Mouse (Mus musculus): Measurements from ENCODE around the gene Rhbdd2. TPM values are rescaled to one million over a fixed set of nuclear protein-coding genes. Genes with fewer than 3 reads are reported as not detected.
A peak's percentile ranks its signal among the peaks of the same experiment; 100 is the strongest.
"Not testable (repeated sequence)": the region's sequence is repeated elsewhere in the genome, so short reads cannot be mapped to it uniquely, and the experiment has no call there.

Rhbdd2 gene
- total RNA-seq (2012; rRNA removed) = 15.7 and 16.7 TPM in 2 replicates

DNA sequence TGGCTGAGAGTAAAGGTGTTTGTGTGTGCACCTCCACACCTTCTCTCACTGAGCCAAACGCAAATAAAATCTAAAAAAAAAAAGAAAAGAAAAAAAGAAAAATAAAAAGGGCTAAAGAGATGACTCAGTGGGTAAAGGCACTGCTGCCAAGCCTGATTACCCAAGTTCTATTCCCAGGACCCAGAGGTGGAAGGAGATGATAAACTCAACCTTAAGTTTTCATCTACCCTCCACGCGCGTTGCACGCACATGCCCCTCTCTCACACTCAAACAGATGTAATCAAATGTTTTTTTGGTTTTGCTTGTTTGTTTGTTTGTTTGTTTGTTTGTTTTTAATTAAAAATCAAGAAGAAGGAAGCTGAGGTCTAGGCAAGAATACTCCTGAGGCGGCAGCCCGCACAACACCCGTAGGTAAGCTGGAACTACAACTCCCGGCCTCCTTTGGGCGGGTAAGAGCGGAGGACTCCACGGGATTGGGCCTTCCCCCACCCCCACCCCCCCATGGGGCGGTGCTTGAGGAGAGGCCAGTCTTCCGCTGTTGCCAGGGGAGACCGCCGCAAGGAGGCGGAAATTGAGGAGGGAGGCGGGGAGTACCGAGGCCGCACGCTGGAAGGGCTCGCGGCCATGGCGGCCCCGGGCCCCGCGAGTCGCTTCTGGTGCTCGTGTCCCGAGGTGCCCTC lies at the start of gene Rhbdd2:
Gene Rhbdd2, plus strand, starts transcription at position 502 of the 680 bp plus-strand sequence.
- in situ Hi-C loops (cut with MboI; ENCODE audit: low sequenced_read_pairs in 2 of 2, unreplicated experiment in 2 of 2) = no loop called here
- no peak for TF ChIP-seq ZNF384 (IDR thresholded peaks at IDR 0.05; ENCODE audit: low read depth, low read length)
- peak; percentile 96 for TF ChIP-seq HCFC1 (IDR thresholded peaks at IDR 0.05; ENCODE audit: borderline replicate concordance, insufficient read depth, low read length)
- TF ChIP-seq ZC3H11A (IDR thresholded peaks at IDR 0.05; ENCODE audit: borderline replicate concordance, low read depth, low read length) = no peak
- TF ChIP-seq CHD2 (IDR thresholded peaks at IDR 0.05; ENCODE audit: low read depth, low read length) = peak; percentile 50; the same call in 1 of the 2 replicates
- TF ChIP-seq MAFK (IDR thresholded peaks at IDR 0.05; ENCODE audit: insufficient read depth, low read depth, low read length) = no peak
- peaks cover 12% of the 10 kb centered on the region; the same call in 1 of the 2 replicates for H3K36me3 ChIP-seq (ENCODE audit: control insufficient read depth, insufficient read depth, low read length, poor library complexity, severe bottlenecking)
- peak; percentile 99 for DNase-seq (ENCODE audit: low read depth, low spot score)
- H3K9ac ChIP-seq (ENCODE audit: insufficient read depth, low read depth, low read length, poor library complexity, severe bottlenecking) = peak within 1 kb of the TSS; percentile 88
- H3K9me3 ChIP-seq (ENCODE audit: control insufficient read depth, insufficient read depth, low read depth, low read length) = no peaks in the 10 kb centered on the region
- peak within 1 kb of the TSS; percentile 62 for H3K27ac ChIP-seq (ENCODE audit: insufficient read depth, low read depth, low read length, poor library complexity, severe bottlenecking)
- peak within 1 kb of the TSS; percentile 85 for H3K4me3 ChIP-seq (ENCODE audit: insufficient read depth in 1 of 2, low read depth in 1 of 2, low read length in 2 of 2, poor library complexity in 1 of 2, severe bottlenecking in 1 of 2)
- H3K4me1 ChIP-seq (ENCODE audit: control insufficient read depth in 2 of 2, insufficient read depth in 2 of 2, low read length in 2 of 2, poor library complexity in 1 of 2) = peaks cover 5 to 13% of the 10 kb centered on the region in 2 experiments; a peak in 3 of 4 replicates

DNA sequence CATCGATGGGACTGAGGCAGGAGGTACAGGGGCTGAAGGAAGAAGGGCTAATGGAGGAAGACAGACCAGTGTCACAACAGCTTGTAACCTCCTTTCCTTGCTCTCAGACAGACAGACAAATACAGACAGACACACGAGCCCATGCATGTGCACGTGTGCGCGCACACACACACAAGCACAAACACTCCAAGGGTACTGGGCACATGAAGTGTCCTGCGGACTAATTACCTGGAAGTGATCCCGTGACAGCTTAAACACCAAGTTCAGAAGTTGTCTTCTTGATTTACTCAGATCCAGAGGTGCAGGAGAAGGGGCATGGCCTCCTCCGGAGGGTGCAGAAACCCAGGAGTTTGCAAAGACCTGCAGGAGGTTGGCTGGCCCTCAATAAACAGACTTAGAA lies 46.7 kb upstream of the Rhbdd2 start:
- Histone ChIP-seq H3K9me3 (ENCODE audit: control insufficient read depth, insufficient read depth, low read depth, low read length) (no peaks in the 10 kb centered on the region), H3K36me3 (ENCODE audit: control insufficient read depth, insufficient read depth, low read length, poor library complexity, severe bottlenecking) (no peaks in the 10 kb centered on the region), H3K27ac (ENCODE audit: insufficient read depth, low read depth, low read length, poor library complexity, severe bottlenecking) (no peak overlapping the region), H3K4me3 (ENCODE audit: insufficient read depth in 1 of 2, low read depth in 1 of 2, low read length in 2 of 2, poor library complexity in 1 of 2, severe bottlenecking in 1 of 2) (no peak overlapping the region), H3K9ac (ENCODE audit: insufficient read depth, low read depth, low read length, poor library complexity, severe bottlenecking) (no peak overlapping the region), H3K4me1 (ENCODE audit: control insufficient read depth in 2 of 2, insufficient read depth in 2 of 2, low read length in 2 of 2, poor library complexity in 1 of 2) (no peaks in the 10 kb centered on the region)
- no peak for TF ChIP-seq CHD2 (IDR thresholded peaks at IDR 0.05; ENCODE audit: low read depth, low read length)
- TF ChIP-seq MAFK (IDR thresholded peaks at IDR 0.05; ENCODE audit: insufficient read depth, low read depth, low read length) = no peak
- TF ChIP-seq ZNF384 (IDR thresholded peaks at IDR 0.05; ENCODE audit: low read depth, low read length) = no peak
- no peak for TF ChIP-seq ZC3H11A (IDR thresholded peaks at IDR 0.05; ENCODE audit: borderline replicate concordance, low read depth, low read length)
- no peak for TF ChIP-seq HCFC1 (IDR thresholded peaks at IDR 0.05; ENCODE audit: borderline replicate concordance, insufficient read depth, low read length)
- DNase-seq (ENCODE audit: low read depth, low spot score) = no peak
- in situ Hi-C loops (cut with MboI; ENCODE audit: low sequenced_read_pairs in 2 of 2, unreplicated experiment in 2 of 2) = no loop called here

- H3K4me3 ChIP-seq (ENCODE audit: insufficient read depth in 1 of 2, low read depth in 1 of 2, low read length in 2 of 2, poor library complexity in 1 of 2, severe bottlenecking in 1 of 2) = no peak overlapping the region
- H3K9ac ChIP-seq (ENCODE audit: insufficient read depth, low read depth, low read length, poor library complexity, severe bottlenecking) = no peak overlapping the region
- in situ Hi-C loops (cut with MboI; ENCODE audit: low sequenced_read_pairs in 2 of 2, unreplicated experiment in 2 of 2) = no loop called here
- no peaks in the 10 kb centered on the region for H3K9me3 ChIP-seq (ENCODE audit: control insufficient read depth, insufficient read depth, low read depth, low read length)
- no peak for DNase-seq (ENCODE audit: low read depth, low spot score)
- no peak for TF ChIP-seq CHD2 (IDR thresholded peaks at IDR 0.05; ENCODE audit: low read depth, low read length)
- TF ChIP-seq ZNF384 (IDR thresholded peaks at IDR 0.05; ENCODE audit: low read depth, low read length) = no peak
- TF ChIP-seq MAFK (IDR thresholded peaks at IDR 0.05; ENCODE audit: insufficient read depth, low read depth, low read length) = no peak
- no peak for TF ChIP-seq HCFC1 (IDR thresholded peaks at IDR 0.05; ENCODE audit: borderline replicate concordance, insufficient read depth, low read length)
- no peak for TF ChIP-seq ZC3H11A (IDR thresholded peaks at IDR 0.05; ENCODE audit: borderline replicate concordance, low read depth, low read length)
- H3K4me1 ChIP-seq (ENCODE audit: control insufficient read depth in 2 of 2, insufficient read depth in 2 of 2, low read length in 2 of 2, poor library complexity in 1 of 2) = no peaks in the 10 kb centered on the region
- H3K27ac ChIP-seq (ENCODE audit: insufficient read depth, low read depth, low read length, poor library complexity, severe bottlenecking) = no peak overlapping the region
- H3K36me3 ChIP-seq (ENCODE audit: control insufficient read depth, insufficient read depth, low read length, poor library complexity, severe bottlenecking) = no peaks in the 10 kb centered on the region
Observed at GRCm38 (mm10) chr5:135587764-135588163, 44.7 kb upstream of the Rhbdd2 start.

GRCm38 (mm10) chr5:135589996-135590784 lies 42.2 kb upstream of the Rhbdd2 start:
- TF ChIP-seq ZC3H11A (IDR thresholded peaks at IDR 0.05; ENCODE audit: borderline replicate concordance, low read depth, low read length) (no peak), HCFC1 (IDR thresholded peaks at IDR 0.05; ENCODE audit: borderline replicate concordance, insufficient read depth, low read length) (no peak), CHD2 (IDR thresholded peaks at IDR 0.05; ENCODE audit: low read depth, low read length) (no peak), ZNF384 (IDR thresholded peaks at IDR 0.05; ENCODE audit: low read depth, low read length) (no peak), MAFK (IDR thresholded peaks at IDR 0.05; ENCODE audit: insufficient read depth, low read depth, low read length) (no peak)
- no peak overlapping the region for H3K4me3 ChIP-seq (ENCODE audit: insufficient read depth in 1 of 2, low read depth in 1 of 2, low read length in 2 of 2, poor library complexity in 1 of 2, severe bottlenecking in 1 of 2)
- no peak overlapping the region for H3K9ac ChIP-seq (ENCODE audit: insufficient read depth, low read depth, low read length, poor library complexity, severe bottlenecking)
- no peaks in the 10 kb centered on the region for H3K4me1 ChIP-seq (ENCODE audit: control insufficient read depth in 2 of 2, insufficient read depth in 2 of 2, low read length in 2 of 2, poor library complexity in 1 of 2)
- DNase-seq (ENCODE audit: low read depth, low spot score) = no peak
- H3K9me3 ChIP-seq (ENCODE audit: control insufficient read depth, insufficient read depth, low read depth, low read length) = no peaks in the 10 kb centered on the region
- in situ Hi-C loops (cut with MboI; ENCODE audit: low sequenced_read_pairs in 2 of 2, unreplicated experiment in 2 of 2) = no loop called here
- H3K27ac ChIP-seq (ENCODE audit: insufficient read depth, low read depth, low read length, poor library complexity, severe bottlenecking) = no peak overlapping the region
- no peaks in the 10 kb centered on the region for H3K36me3 ChIP-seq (ENCODE audit: control insufficient read depth, insufficient read depth, low read length, poor library complexity, severe bottlenecking)

DNA sequence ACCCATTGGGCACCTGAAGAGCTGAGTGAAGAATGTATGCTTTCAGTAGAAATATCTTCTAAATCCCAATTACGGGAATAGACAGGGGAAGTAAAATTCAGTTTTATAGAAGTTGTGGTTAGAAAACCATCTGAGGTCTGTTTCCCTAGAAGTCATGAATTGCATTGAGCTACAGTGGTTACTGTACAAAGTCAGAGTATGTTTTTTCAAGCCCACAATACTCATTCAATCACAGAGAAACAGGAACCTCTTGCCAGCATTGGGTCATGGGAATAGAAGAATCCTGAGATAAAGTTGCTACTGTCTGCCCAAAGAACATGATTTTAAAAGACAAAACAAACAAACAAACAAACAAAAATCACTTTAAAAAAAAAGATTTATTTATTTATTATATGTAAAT lies 27.8 kb upstream of the Rhbdd2 start:
- H3K27ac ChIP-seq (ENCODE audit: insufficient read depth, low read depth, low read length, poor library complexity, severe bottlenecking); H3K4me3 ChIP-seq (ENCODE audit: insufficient read depth in 1 of 2, low read depth in 1 of 2, low read length in 2 of 2, poor library complexity in 1 of 2, severe bottlenecking in 1 of 2); DNase-seq (ENCODE audit: low read depth, low spot score); H3K36me3 ChIP-seq (ENCODE audit: control insufficient read depth, insufficient read depth, low read length, poor library complexity, severe bottlenecking); H3K9me3 ChIP-seq (ENCODE audit: control insufficient read depth, insufficient read depth, low read depth, low read length); H3K9ac ChIP-seq (ENCODE audit: insufficient read depth, low read depth, low read length, poor library complexity, severe bottlenecking); H3K4me1 ChIP-seq (ENCODE audit: control insufficient read depth in 2 of 2, insufficient read depth in 2 of 2, low read length in 2 of 2, poor library complexity in 1 of 2): not testable (repeated sequence)
- in situ Hi-C loops (cut with MboI; ENCODE audit: low sequenced_read_pairs in 2 of 2, unreplicated experiment in 2 of 2) = loop anchor here in 1 of 2 experiments (25.0 kb wide), 1 partner anchor 192 kb away; no protein-coding TSS in a partner anchor

GRCm38 (mm10) chr5:135606717-135607116 lies 25.7 kb upstream of the Rhbdd2 start:
- H3K36me3 ChIP-seq (ENCODE audit: control insufficient read depth, insufficient read depth, low read length, poor library complexity, severe bottlenecking); DNase-seq (ENCODE audit: low read depth, low spot score); H3K4me1 ChIP-seq (ENCODE audit: control insufficient read depth in 2 of 2, insufficient read depth in 2 of 2, low read length in 2 of 2, poor library complexity in 1 of 2); H3K27ac ChIP-seq (ENCODE audit: insufficient read depth, low read depth, low read length, poor library complexity, severe bottlenecking); H3K4me3 ChIP-seq (ENCODE audit: insufficient read depth in 1 of 2, low read depth in 1 of 2, low read length in 2 of 2, poor library complexity in 1 of 2, severe bottlenecking in 1 of 2); H3K9me3 ChIP-seq (ENCODE audit: control insufficient read depth, insufficient read depth, low read depth, low read length); H3K9ac ChIP-seq (ENCODE audit: insufficient read depth, low read depth, low read length, poor library complexity, severe bottlenecking): not testable (repeated sequence)
- in situ Hi-C loops (cut with MboI; ENCODE audit: low sequenced_read_pairs in 2 of 2, unreplicated experiment in 2 of 2) = loop anchor here in 1 of 2 experiments (25.0 kb wide), 1 partner anchor 194 kb away; no protein-coding TSS in a partner anchor

All from ES-E14 (cell line).